Mouse (Mus musculus) liver, embryonic 11.5 days (tissue): ENCODE data around the gene Comt. TPM values are rescaled to one million over a fixed set of nuclear protein-coding genes. Genes with fewer than 3 reads are reported as not detected.
A peak's percentile ranks its signal among the peaks of the same experiment; 100 is the strongest.

ENCODE experiments used
- ATAC-seq: fragments of 200-750 bp; cut with Nextera tagmentation; replicated peaks from 2 replicates; pipeline ENCODE4 v1.8.0; 2017; ENCODE audit warnings: moderate number of reproducible peaks, mild to moderate bottlenecking, moderate TSS enrichment, moderate library complexity; ENCODE audit not compliant: low FRiP score
- DNase-seq: peaks from one replicate; pipeline ENCODE4 v3.0.0-alpha.2; 2017; ENCODE audit warnings: low spot score
- H3K27ac ChIP-seq: fragments of 300-500 bp; sonication (generic); 2 replicates; pipeline ENCODE4 v1.5.1; 2014; ENCODE audit warnings: mild to moderate bottlenecking, low read depth, low read length, control low read depth
- H3K27me3 ChIP-seq: fragments of 300-500 bp; sonication (generic); replicated peaks from 2 replicates; pipeline ENCODE4 v1.6.1; 2014; ENCODE audit warnings: low read length, mixed read lengths; ENCODE audit not compliant: control insufficient read depth, insufficient read depth
- H3K36me3 ChIP-seq: fragments of 300-500 bp; sonication (generic); 2 replicates; pipeline ENCODE4 v1.6.1; 2014; ENCODE audit warnings: mild to moderate bottlenecking, low read length, moderate library complexity, mixed read lengths; ENCODE audit not compliant: control insufficient read depth, insufficient read depth
- H3K4me1 ChIP-seq: fragments of 300-500 bp; sonication (generic); replicated peaks from 2 replicates; pipeline ENCODE4 v1.6.1; 2014; ENCODE audit warnings: low read length, mixed read lengths; ENCODE audit not compliant: control insufficient read depth, insufficient read depth
- H3K4me2 ChIP-seq: fragments of 300-500 bp; sonication (generic); 2 replicates; pipeline ENCODE4 v1.6.1; 2014; ENCODE audit warnings: mild to moderate bottlenecking, control low read depth, moderate library complexity
- H3K4me3 ChIP-seq: fragments of 300-500 bp; sonication (generic); 2 replicates; pipeline ENCODE4 v1.5.1; 2014; ENCODE audit warnings: low read depth, low read length, control low read depth
- H3K9ac ChIP-seq: fragments of 300-500 bp; sonication (generic); 2 replicates; pipeline ENCODE4 v1.6.1; 2014; ENCODE audit warnings: low read depth, low read length, control low read depth
- H3K9me3 ChIP-seq: fragments of 300-500 bp; sonication (generic); 2 replicates; pipeline ENCODE4 v1.6.1; 2016; ENCODE audit warnings: low read length, inconsistent platforms, mixed read lengths; ENCODE audit not compliant: control insufficient read depth
- WGBS: fragments of 180-500 bp; shearing (Covaris S2); extraction: QIAGEN DNeasy Blood & Tissue Kit; methylation state at CpG from one replicate; pipeline ENCODE4 v1.1.7; 2014; 5-methylcytosine and 5-hydroxymethylcytosine counted together
- polyA plus RNA-seq: library from polyadenylated mRNA; unstranded; fragments of >200 nt; fragmentation: Nextera tagmentation; extraction: Ambion mirVana; gene quantifications from 2 replicates; pipeline ENCODE4 v1.2.1, GENCODE M21; 2014

The Comt gene
- polyA plus RNA-seq, 1 experiment from 2014 or later, result 141 TPM

- Histone ChIP-seq H3K9ac (no peak overlapping the region), H3K4me2 (no peak overlapping the region), H3K9me3 (no peaks in the 10 kb centered on the region), H3K36me3 (peaks cover 21% of the 10 kb centered on the region), H3K27me3 (no peaks in the 10 kb centered on the region), H3K4me3 (no peak overlapping the region), H3K4me1 (peaks cover 26% of the 10 kb centered on the region), H3K27ac (no peak overlapping the region)
- WGBS, result 84% methylated on average over 9 of the region's 9 CpGs
- no peak for DNase-seq
- no peak for ATAC-seq
Observed at GRCm38 (mm10) chr16:18462031-18462430, 35.4 kb upstream of the Comt start.

GRCm38 (mm10) chr16:18460826-18461225 lies 34.2 kb upstream of the Comt start:
- no peak overlapping the region for H3K4me2 ChIP-seq
- H3K9me3 ChIP-seq, result no peaks in the 10 kb centered on the region
- no peak for DNase-seq
- H3K27ac ChIP-seq, result no peak overlapping the region
- H3K27me3 ChIP-seq, result no peaks in the 10 kb centered on the region
- no peak overlapping the region for H3K4me3 ChIP-seq
- WGBS, result 96% methylated on average over 3 of the region's 3 CpGs
- H3K9ac ChIP-seq, result no peak overlapping the region
- peaks cover 26% of the 10 kb centered on the region for H3K4me1 ChIP-seq
- no peak for ATAC-seq
- H3K36me3 ChIP-seq, result peaks cover 25% of the 10 kb centered on the region

GRCm38 (mm10) chr16:18459955-18460370 lies 33.3 kb upstream of the Comt start:
- no peaks in the 10 kb centered on the region for H3K9me3 ChIP-seq
- H3K4me3 ChIP-seq, result no peak overlapping the region; the same call in 1 of the 2 replicates
- H3K9ac ChIP-seq, result no peak overlapping the region
- H3K36me3 ChIP-seq, result peaks cover 25% of the 10 kb centered on the region
- no peak overlapping the region for H3K27ac ChIP-seq
- under 1% methylated on average over 11 of the region's 11 CpGs for WGBS
- H3K27me3 ChIP-seq, result no peaks in the 10 kb centered on the region
- DNase-seq, result peak; percentile 73
- ATAC-seq, result peak; percentile 87
- peak overlapping the region; percentile 45 for H3K4me2 ChIP-seq
- H3K4me1 ChIP-seq, result peaks cover 26% of the 10 kb centered on the region

GRCm38 (mm10) chr16:18459335-18459954 lies 32.8 kb upstream of the Comt start:
- Histone ChIP-seq H3K4me3 (peak overlapping the region; percentile 1; the same call in 1 of the 2 replicates), H3K27ac (peak overlapping the region; percentile 38; the same call in 1 of the 2 replicates), H3K4me2 (peak overlapping the region; percentile 45), H3K36me3 (peaks cover 28% of the 10 kb centered on the region), H3K9me3 (no peaks in the 10 kb centered on the region), H3K27me3 (no peaks in the 10 kb centered on the region), H3K4me1 (peaks cover 26% of the 10 kb centered on the region), H3K9ac (peak overlapping the region; percentile 6; the same call in 1 of the 2 replicates)
- DNase-seq (no peak), ATAC-seq (peak; percentile 22)
- WGBS, result 8% methylated on average over 12 of the region's 12 CpGs

GRCm38 (mm10) chr16:18458661-18459060 lies 32.0 kb upstream of the Comt start:
- H3K4me1 ChIP-seq, result peaks cover 26% of the 10 kb centered on the region
- no peak for DNase-seq
- no peak overlapping the region for H3K4me3 ChIP-seq
- peak overlapping the region; percentile 45 for H3K4me2 ChIP-seq
- H3K27me3 ChIP-seq, result no peaks in the 10 kb centered on the region
- H3K27ac ChIP-seq, result no peak overlapping the region
- no peak for ATAC-seq
- H3K9me3 ChIP-seq, result no peaks in the 10 kb centered on the region
- no peak overlapping the region for H3K9ac ChIP-seq
- H3K36me3 ChIP-seq, result peaks cover 27% of the 10 kb centered on the region

GRCm38 (mm10) chr16:18455407-18455806 lies 28.8 kb upstream of the Comt start:
- Histone ChIP-seq H3K4me2 (no peak overlapping the region), H3K27ac (no peak overlapping the region), H3K4me3 (no peak overlapping the region), H3K9ac (no peak overlapping the region), H3K4me1 (peaks cover 23% of the 10 kb centered on the region), H3K27me3 (no peaks in the 10 kb centered on the region), H3K36me3 (peaks cover 26% of the 10 kb centered on the region), H3K9me3 (no peaks in the 10 kb centered on the region)
- ATAC-seq, result no peak
- 87% methylated on average over 6 of the region's 6 CpGs for WGBS
- no peak for DNase-seq

- DNase-seq (no peak), ATAC-seq (no peak)
- Histone ChIP-seq H3K9ac (no peak overlapping the region), H3K9me3 (no peaks in the 10 kb centered on the region), H3K27me3 (no peaks in the 10 kb centered on the region), H3K4me3 (no peak overlapping the region), H3K4me1 (peaks cover 7% of the 10 kb centered on the region), H3K27ac (no peak overlapping the region), H3K36me3 (peaks cover 24% of the 10 kb centered on the region), H3K4me2 (no peak overlapping the region)
- WGBS, result 50% methylated on average over 5 of the region's 5 CpGs
Observed at GRCm38 (mm10) chr16:18453846-18454245, 27.2 kb upstream of the Comt start.

- ATAC-seq, result no peak
- H3K4me2 ChIP-seq, result no peak overlapping the region
- H3K4me3 ChIP-seq, result no peak overlapping the region
- H3K4me1 ChIP-seq, result no peaks in the 10 kb centered on the region
- no peak overlapping the region for H3K27ac ChIP-seq
- no peak overlapping the region for H3K9ac ChIP-seq
- no peak for DNase-seq
- no peaks in the 10 kb centered on the region for H3K9me3 ChIP-seq
- 88% methylated on average over 8 of the region's 8 CpGs for WGBS
- no peaks in the 10 kb centered on the region for H3K27me3 ChIP-seq
- H3K36me3 ChIP-seq, result peaks cover 18% of the 10 kb centered on the region
Observed at GRCm38 (mm10) chr16:18452361-18452862, 25.8 kb upstream of the Comt start.
